Mouse (Mus musculus): ENCODE measurements at regions not wholly inside any gene's neighbourhood (a gene's known extent, or its start where the extent isn't known, plus 50 kb on each side); places are given as distances from the start of the nearest gene placed in this dataset.

DNA sequence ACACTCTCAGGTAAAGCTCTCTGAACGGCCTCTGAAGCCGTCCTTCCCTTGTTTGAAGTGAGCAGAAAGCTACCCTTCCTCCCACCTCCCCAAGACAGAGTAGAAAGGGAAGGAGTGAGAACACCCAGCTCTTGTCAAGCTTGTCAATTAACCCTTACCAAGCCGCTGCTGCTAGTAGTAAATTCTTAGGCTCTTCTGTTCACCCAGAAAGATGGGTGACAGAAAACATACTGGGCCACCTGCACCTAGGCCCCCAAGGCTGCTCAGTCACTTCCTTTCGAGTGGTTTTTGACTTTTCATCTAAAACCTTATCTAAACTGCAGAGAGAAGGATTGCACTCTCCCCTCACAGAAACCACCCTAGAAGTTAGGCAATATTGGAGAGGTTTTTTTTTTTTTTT is 514.9 kb upstream of the Gm19410 start:
- H3K27me3 ChIP-seq (replicated peaks): no peaks in the 10 kb centered on the region
- no peaks in the 10 kb centered on the region for H3K9me3 ChIP-seq (replicated peaks)
- H3K4me3 ChIP-seq (replicated peaks): no peak overlapping the region
- WGBS: 76% methylated on average over 4 of the region's 4 CpGs
- no peaks in the 10 kb centered on the region for H3K36me3 ChIP-seq
- no peak overlapping the region for H3K27ac ChIP-seq (replicated peaks)
- H3K4me1 ChIP-seq: no peaks in the 10 kb centered on the region
- H3K9ac ChIP-seq (replicated peaks): no peak overlapping the region
- no peak overlapping the region for H3K4me2 ChIP-seq
- no peak for ATAC-seq (ENCODE audit: low FRiP score)

GRCm38 (mm10) chr8:35253946-35254345 is 511.6 kb upstream of the Gm19410 start:
- no peaks in the 10 kb centered on the region for H3K27me3 ChIP-seq (replicated peaks)
- no peak overlapping the region for H3K4me2 ChIP-seq
- no peaks in the 10 kb centered on the region for H3K36me3 ChIP-seq
- H3K9ac ChIP-seq (replicated peaks): no peak overlapping the region
- WGBS: 84% methylated on average over 4 of the region's 4 CpGs
- H3K9me3 ChIP-seq (replicated peaks): no peaks in the 10 kb centered on the region
- H3K4me1 ChIP-seq: no peaks in the 10 kb centered on the region
- H3K27ac ChIP-seq (replicated peaks): no peak overlapping the region
- no peak overlapping the region for H3K4me3 ChIP-seq (replicated peaks)
- ATAC-seq (ENCODE audit: low FRiP score): no peak

DNA sequence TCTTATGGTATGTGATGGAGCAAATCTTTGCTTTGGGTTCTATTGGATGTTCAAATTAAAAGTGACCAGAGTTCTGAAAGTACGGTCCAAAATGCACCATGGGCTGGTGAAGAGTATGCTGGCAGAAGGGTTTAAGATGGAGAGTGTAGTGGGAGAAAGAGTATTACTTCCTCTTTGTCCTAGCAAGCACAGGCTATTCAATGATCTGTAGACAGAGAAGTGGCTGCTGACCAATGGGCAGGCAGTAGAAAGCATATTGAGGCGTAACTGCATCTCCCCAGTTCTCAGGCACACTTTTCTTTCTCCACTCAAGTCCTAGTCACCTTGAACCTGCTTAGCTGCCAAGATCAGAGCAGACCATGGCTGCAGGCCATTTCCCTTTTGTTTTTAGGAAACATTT is 510.3 kb upstream of the Gm19410 start:
- Histone ChIP-seq H3K4me3 (replicated peaks) (no peak overlapping the region), H3K36me3 (no peaks in the 10 kb centered on the region), H3K4me2 (no peak overlapping the region), H3K4me1 (no peaks in the 10 kb centered on the region), H3K9ac (replicated peaks) (no peak overlapping the region), H3K9me3 (replicated peaks) (no peaks in the 10 kb centered on the region), H3K27ac (replicated peaks) (no peak overlapping the region), H3K27me3 (replicated peaks) (no peaks in the 10 kb centered on the region)
- no peak for ATAC-seq (ENCODE audit: low FRiP score)
- 92% methylated on average over 2 of the region's 2 CpGs for WGBS

DNA sequence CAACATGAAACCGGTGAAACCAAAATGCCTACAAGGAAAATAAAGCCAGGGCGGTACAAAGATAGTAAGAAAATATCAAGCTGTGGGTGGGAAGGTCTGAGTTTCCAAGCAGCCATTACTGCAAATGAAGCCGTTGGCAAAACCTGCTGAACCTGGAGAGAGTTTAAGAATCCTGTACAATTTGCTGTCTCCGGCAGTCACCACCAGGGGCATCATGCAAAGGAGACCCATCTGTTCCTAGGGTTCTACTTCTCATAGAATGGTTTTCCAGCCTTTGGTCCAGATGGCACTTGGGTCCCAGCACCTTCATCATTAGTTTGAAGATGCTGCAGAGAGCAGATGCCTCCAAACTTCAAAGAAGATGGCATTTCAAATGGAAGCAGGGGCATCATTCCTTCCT is 508.6 kb upstream of the Gm19410 start:
- Histone ChIP-seq H3K9me3 (replicated peaks) (no peaks in the 10 kb centered on the region), H3K4me2 (no peak overlapping the region), H3K27me3 (replicated peaks) (no peaks in the 10 kb centered on the region), H3K9ac (replicated peaks) (no peak overlapping the region), H3K4me1 (no peaks in the 10 kb centered on the region), H3K36me3 (no peaks in the 10 kb centered on the region), H3K4me3 (replicated peaks) (no peak overlapping the region), H3K27ac (replicated peaks) (no peak overlapping the region)
- WGBS: 49% methylated on average over 4 of the region's 4 CpGs
- ATAC-seq (ENCODE audit: low FRiP score): no peak

DNA sequence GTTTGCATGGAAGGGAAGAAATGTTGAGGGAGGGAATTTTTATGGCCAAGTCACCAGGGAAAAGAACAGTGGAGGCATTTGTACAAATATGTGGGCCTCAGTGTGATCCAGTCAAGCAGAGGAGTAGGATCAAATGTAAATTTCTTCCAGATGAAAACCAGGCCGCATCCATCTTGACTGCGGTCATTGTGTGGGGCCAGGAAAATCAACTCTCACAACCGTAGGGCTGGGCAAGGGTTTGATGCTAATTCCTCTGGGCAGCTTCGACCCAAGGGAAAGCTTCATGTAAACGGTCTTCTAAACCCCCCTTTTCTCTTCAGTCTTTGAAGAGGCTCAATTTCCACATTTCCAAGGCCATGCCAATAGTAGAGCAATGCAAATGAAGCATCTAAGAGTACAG is 497.4 kb upstream of the Gm19410 start:
- H3K4me3 ChIP-seq (replicated peaks): no peak overlapping the region
- H3K36me3 ChIP-seq: no peaks in the 10 kb centered on the region
- no peak for ATAC-seq (ENCODE audit: low FRiP score)
- no peak overlapping the region for H3K9ac ChIP-seq (replicated peaks)
- H3K4me1 ChIP-seq: no peaks in the 10 kb centered on the region
- no peak overlapping the region for H3K4me2 ChIP-seq
- H3K9me3 ChIP-seq (replicated peaks): no peaks in the 10 kb centered on the region
- no peaks in the 10 kb centered on the region for H3K27me3 ChIP-seq (replicated peaks)
- H3K27ac ChIP-seq (replicated peaks): no peak overlapping the region
- WGBS: 91% methylated on average over 5 of the region's 5 CpGs

DNA sequence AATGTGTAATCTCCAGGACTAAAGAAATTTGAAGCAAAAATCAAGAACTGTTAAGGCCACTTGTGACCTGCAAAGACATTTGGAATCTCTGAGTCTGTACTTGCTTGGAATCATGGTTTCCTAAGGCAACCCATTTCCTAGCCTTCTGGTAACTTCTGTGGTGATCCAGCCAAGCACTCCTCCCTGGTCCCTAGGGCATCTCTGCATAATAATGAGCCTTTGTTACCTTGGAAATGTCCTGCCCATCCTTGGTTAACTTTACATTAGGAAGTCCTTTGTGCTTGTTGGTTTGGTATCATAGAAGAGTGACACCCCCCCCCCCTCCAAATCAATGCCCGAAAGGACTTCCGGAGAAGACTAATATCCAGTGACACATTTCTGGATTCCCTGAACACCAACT is 496.6 kb upstream of the Gm19410 start:
- WGBS: 100% methylated on average over 2 of the region's 2 CpGs
- Histone ChIP-seq H3K36me3 (no peaks in the 10 kb centered on the region), H3K27me3 (replicated peaks) (no peaks in the 10 kb centered on the region), H3K9me3 (replicated peaks) (no peaks in the 10 kb centered on the region), H3K4me2 (no peak overlapping the region), H3K27ac (replicated peaks) (no peak overlapping the region), H3K4me1 (no peaks in the 10 kb centered on the region), H3K9ac (replicated peaks) (no peak overlapping the region), H3K4me3 (replicated peaks) (no peak overlapping the region)
- no peak for ATAC-seq (ENCODE audit: low FRiP score)

GRCm38 (mm10) chr8:35275972-35276371 is 489.6 kb upstream of the Gm19410 start:
- no peaks in the 10 kb centered on the region for H3K9me3 ChIP-seq (replicated peaks)
- peaks cover 5% of the 10 kb centered on the region; the same call in 1 of the 2 replicates for H3K4me1 ChIP-seq
- H3K27ac ChIP-seq (replicated peaks): no peak overlapping the region
- ATAC-seq (ENCODE audit: low FRiP score): no peak
- H3K27me3 ChIP-seq (replicated peaks): no peaks in the 10 kb centered on the region
- H3K4me3 ChIP-seq (replicated peaks): no peak overlapping the region
- H3K9ac ChIP-seq (replicated peaks): no peak overlapping the region
- no peaks in the 10 kb centered on the region for H3K36me3 ChIP-seq
- H3K4me2 ChIP-seq: no peak overlapping the region
- WGBS: 75% methylated on average over 8 of the region's 8 CpGs

DNA sequence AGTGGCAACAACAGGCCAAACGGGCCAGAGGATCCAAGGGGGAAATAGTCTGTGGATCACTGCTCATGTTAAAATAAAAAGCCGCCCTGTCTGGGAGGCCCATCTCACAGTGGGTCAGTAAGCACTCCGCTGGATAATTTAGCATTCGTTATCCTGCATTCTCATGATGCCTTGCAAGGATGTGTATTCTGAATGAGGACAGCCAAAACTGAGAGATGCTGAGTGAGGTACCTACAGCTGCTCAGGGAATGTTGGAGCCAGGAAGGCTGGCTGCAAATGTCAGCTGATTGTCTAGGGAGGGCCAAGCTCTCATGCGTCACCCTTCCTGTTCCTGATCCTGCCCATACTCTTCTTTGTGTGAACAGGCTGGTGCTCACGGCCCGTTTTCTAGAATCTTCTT is 489.1 kb upstream of the Gm19410 start:
- no peaks in the 10 kb centered on the region for H3K36me3 ChIP-seq
- H3K4me2 ChIP-seq: no peak overlapping the region
- no peak overlapping the region for H3K4me3 ChIP-seq (replicated peaks)
- no peaks in the 10 kb centered on the region for H3K27me3 ChIP-seq (replicated peaks)
- no peak for ATAC-seq (ENCODE audit: low FRiP score)
- 81% methylated on average over 7 of the region's 7 CpGs for WGBS
- H3K9me3 ChIP-seq (replicated peaks): no peaks in the 10 kb centered on the region
- H3K27ac ChIP-seq (replicated peaks): no peak overlapping the region
- H3K9ac ChIP-seq (replicated peaks): no peak overlapping the region
- H3K4me1 ChIP-seq: peaks cover 5% of the 10 kb centered on the region; the same call in 1 of the 2 replicates

DNA sequence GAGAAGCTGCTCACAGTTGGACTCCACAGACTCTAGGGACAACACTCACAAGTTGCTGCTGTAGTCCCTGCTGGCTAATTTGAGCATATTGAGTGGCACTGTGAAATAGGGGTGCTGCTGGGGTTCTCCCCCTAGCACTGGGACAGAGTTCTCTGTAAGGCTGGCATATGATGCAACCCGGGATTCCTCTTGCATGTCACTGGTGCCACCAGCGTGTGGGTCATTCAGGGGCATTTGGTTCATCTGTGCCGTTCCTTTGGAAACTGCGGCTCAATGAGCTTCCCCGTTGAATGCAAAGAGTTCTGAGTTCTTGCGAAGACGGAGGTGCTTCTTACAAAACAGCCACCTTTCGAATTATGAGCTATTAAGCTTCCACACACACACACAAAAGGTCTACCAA is 486.6 kb upstream of the Gm19410 start:
- 93% methylated on average over 8 of the region's 8 CpGs for WGBS
- Histone ChIP-seq H3K36me3 (no peaks in the 10 kb centered on the region), H3K9ac (replicated peaks) (no peak overlapping the region), H3K4me2 (no peak overlapping the region), H3K4me1 (peaks cover 5% of the 10 kb centered on the region; the same call in 1 of the 2 replicates), H3K27me3 (replicated peaks) (no peaks in the 10 kb centered on the region), H3K9me3 (replicated peaks) (no peaks in the 10 kb centered on the region), H3K27ac (replicated peaks) (no peak overlapping the region), H3K4me3 (replicated peaks) (no peak overlapping the region)
- no peak for ATAC-seq (ENCODE audit: low FRiP score)

- Histone ChIP-seq H3K4me2 (no peak overlapping the region), H3K4me1 (peaks cover 5% of the 10 kb centered on the region; the same call in 1 of the 2 replicates), H3K36me3 (no peaks in the 10 kb centered on the region), H3K9me3 (replicated peaks) (no peaks in the 10 kb centered on the region), H3K9ac (replicated peaks) (no peak overlapping the region), H3K27me3 (replicated peaks) (no peaks in the 10 kb centered on the region), H3K27ac (replicated peaks) (no peak overlapping the region), H3K4me3 (replicated peaks) (no peak overlapping the region)
- ATAC-seq (ENCODE audit: low FRiP score): no peak
- 87% methylated on average over 6 of the region's 6 CpGs for WGBS
Measured at GRCm38 (mm10) chr8:35280741-35281140, 484.8 kb upstream of the Gm19410 start.

GRCm38 (mm10) chr8:35283366-35283765 is 482.2 kb upstream of the Gm19410 start:
- Histone ChIP-seq H3K4me2 (no peak overlapping the region), H3K9me3 (replicated peaks) (no peaks in the 10 kb centered on the region), H3K27me3 (replicated peaks) (no peaks in the 10 kb centered on the region), H3K9ac (replicated peaks) (no peak overlapping the region), H3K4me3 (replicated peaks) (no peak overlapping the region), H3K27ac (replicated peaks) (no peak overlapping the region), H3K36me3 (no peaks in the 10 kb centered on the region), H3K4me1 (no peaks in the 10 kb centered on the region)
- WGBS: 83% methylated on average over 9 of the region's 9 CpGs
- ATAC-seq (ENCODE audit: low FRiP score): no peak

DNA sequence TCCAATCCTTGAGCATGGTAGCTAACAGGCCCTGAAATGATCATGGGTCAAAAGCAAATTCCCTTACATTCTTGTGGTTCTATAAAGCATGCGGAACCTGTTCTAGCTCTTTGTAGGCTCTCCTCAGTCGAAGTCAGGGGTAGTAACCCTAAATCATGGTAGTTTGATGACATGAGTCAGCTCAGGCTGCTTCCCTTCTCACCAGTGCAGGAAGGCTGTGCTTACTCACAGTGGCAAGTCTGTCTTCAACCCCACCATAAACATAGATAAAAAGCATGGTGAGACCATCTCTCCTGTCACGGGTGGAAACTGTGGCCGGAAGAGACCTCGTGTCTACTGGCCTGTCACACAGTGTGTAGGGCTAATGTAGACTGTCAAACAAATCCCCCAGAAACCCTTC is 476.6 kb upstream of the Gm19410 start:
- no peaks in the 10 kb centered on the region for H3K36me3 ChIP-seq
- no peaks in the 10 kb centered on the region for H3K9me3 ChIP-seq (replicated peaks)
- 75% methylated on average over 5 of the region's 5 CpGs for WGBS
- H3K9ac ChIP-seq (replicated peaks): no peak overlapping the region
- H3K27ac ChIP-seq (replicated peaks): no peak overlapping the region
- ATAC-seq (ENCODE audit: low FRiP score): no peak
- H3K4me3 ChIP-seq (replicated peaks): no peak overlapping the region
- no peak overlapping the region for H3K4me2 ChIP-seq
- no peaks in the 10 kb centered on the region for H3K4me1 ChIP-seq
- no peaks in the 10 kb centered on the region for H3K27me3 ChIP-seq (replicated peaks)

DNA sequence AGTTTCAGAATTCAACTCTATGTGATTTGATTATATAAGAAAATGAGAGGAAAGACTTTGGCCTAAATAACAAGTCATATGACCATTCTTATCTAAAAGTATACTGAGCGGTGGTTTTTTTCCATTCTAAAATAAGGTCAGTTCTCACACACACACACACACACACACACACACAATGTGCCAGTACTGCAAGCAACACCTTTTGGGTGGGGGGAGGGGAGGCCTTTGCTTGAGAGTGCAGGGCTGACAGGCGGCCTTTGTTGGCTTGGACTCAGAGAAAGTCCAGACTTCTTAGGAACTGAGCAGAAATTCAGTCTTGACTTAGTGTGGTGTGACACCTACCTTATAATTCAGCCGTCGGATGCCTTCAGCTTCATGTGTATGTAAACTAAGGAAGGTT is 475.6 kb upstream of the Gm19410 start:
- no peaks in the 10 kb centered on the region for H3K36me3 ChIP-seq
- no peak overlapping the region for H3K4me3 ChIP-seq (replicated peaks)
- 89% methylated on average over 4 of the region's 4 CpGs for WGBS
- no peak overlapping the region for H3K9ac ChIP-seq (replicated peaks)
- H3K27me3 ChIP-seq (replicated peaks): no peaks in the 10 kb centered on the region
- H3K9me3 ChIP-seq (replicated peaks): no peaks in the 10 kb centered on the region
- H3K4me2 ChIP-seq: no peak overlapping the region
- no peak for ATAC-seq (ENCODE audit: low FRiP score)
- H3K27ac ChIP-seq (replicated peaks): no peak overlapping the region
- no peaks in the 10 kb centered on the region for H3K4me1 ChIP-seq

Measured in neural tube, embryonic 15.5 days (tissue).